Mouse (Mus musculus) cerebellum, adult 11 months (tissue): ENCODE measurements around the gene Fntb.
"Not testable (repeated sequence)": the region's sequence is repeated elsewhere in the genome, so short reads cannot be mapped to it uniquely, and the experiment has no call there.

Experiments used
- DNase-seq: peaks from one replicate; pipeline ENCODE4 v3.0.0; 2022

Gene Fntb

DNA sequence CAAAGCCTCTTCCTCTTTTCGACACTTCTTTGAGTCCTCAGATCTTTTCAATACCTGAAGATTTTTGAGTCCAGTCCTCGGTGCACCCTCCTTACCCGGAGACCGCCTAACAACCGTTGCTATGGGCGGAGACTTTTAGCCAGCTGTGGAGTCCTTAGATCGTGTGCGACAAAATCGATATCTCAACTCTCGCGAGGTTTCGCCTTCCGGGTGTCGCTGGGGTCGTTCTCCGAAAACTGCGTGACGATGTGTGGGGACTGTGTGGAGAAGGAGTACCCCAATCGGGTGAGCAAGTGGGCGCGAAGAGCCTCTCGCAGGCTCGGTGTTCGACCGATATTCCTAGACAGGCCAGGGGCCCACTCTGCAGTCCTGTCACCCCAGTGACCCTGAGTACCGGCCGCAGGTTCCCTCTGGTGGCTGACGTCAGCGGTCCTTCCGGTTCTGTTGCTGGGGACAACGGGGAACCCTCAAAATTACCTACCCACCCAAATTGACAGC is at the start of gene Fntb, which contains the start of gene Churc1:
Fntb (plus strand) TSS at position 236 of the 498 bp plus-strand sequence.
Churc1 (plus strand) TSS at position 185 of the 498 bp plus-strand sequence.
- DNase-seq, result peak; percentile 75

- no peak for DNase-seq
These were observed 47.0 kb upstream of the Fntb start for GRCm38 (mm10) chr12:76718384-76718783.

DNA sequence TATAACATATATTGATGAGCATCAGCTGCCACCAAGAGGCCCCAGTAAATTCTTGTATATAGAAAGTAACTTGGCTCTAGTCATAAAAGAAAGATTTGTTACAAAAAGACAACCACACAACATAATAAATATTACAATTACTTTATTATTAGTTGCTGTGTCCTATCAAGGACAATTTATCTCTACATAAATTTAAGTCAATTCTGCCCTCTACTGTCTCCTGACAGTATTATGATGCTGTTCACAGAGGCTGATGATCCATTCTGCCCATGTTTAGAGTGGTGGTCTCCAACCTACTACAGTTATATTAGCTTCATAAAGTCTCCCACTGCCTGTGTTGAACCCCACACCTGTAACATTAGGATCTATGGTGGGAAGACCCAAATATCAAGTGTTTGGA is 44.8 kb upstream of the Fntb start:
- DNase-seq, result no peak

- no peak for DNase-seq
These were observed 43.4 kb upstream of the Fntb start for GRCm38 (mm10) chr12:76722026-76722425.

GRCm38 (mm10) chr12:76727955-76728354 is 37.4 kb upstream of the Fntb start:
- no peak for DNase-seq

DNA sequence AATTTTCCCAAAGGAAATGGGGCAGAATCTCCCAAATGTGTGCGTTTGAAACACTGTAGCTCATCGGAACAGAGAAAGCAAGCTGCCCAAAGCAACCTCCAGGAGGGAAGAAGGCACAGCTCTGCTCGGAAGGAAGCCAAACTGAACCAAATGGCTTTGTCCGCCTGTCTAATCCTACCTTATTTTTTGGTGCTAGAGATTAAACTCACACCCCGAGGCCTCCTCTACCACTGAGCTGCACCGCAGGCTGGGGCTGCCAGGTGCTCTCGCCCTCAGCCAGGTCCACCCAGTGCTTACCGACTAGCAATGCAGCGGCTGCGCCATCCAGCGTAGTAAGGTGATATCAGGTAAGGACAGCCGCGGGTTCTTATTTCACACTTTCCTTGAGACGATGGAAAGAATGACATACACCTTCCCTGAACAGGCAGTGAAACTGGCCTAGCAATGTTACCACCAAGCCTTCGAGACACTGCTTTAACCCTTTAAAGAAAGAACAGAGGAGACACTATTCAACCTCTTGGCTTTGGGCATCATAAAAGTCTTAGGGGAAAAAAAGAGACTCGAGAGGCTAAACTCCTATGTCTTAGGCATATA is 14.4 kb upstream of the Fntb start:
- peak; percentile 43 for DNase-seq

- DNase-seq, result peak; percentile 51
These were observed 12.6 kb upstream of the Fntb start for GRCm38 (mm10) chr12:76752652-76753318.

DNA sequence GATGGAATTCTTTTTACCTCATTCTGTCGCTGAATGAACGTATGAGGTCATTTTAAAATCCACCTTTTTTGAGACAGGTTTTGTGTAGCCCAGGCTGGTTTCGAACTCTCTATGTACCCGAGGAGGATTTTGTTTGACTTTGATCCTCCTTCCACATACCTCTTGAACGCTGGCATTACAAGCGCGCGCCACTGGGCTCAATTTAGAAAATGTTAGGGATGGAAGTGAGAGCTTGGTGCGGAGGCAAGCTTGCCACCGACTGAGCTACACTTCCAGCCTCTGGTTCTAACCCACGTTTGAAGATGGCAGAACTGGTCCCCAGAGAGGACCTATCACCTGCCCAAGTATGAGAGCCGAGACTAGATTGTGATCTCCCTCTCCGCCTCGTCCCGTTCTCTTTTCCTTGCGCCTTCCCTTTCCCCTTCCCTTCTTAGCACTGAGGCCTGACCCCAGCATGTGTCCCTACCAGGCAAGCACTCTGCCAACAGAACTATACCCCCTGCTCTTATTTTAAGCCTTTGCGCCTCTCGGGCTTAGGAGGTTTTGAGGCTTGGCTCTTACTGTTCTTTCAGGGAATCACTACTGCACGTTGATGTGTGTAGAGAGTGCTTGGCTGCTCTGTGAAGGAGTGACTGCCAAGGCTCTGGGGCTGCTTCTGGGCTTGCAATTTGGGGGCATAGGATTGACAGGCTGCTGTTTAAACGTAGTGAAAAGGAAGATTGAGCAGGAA is 677 bp downstream of the Fntb start:
- DNase-seq, result no peak

- DNase-seq, result no peak
These were observed 5.6 kb downstream of the Fntb start for GRCm38 (mm10) chr12:76770841-76771500.

- DNase-seq, result no peak
These were observed 6.2 kb downstream of the Fntb start for GRCm38 (mm10) chr12:76771540-76771939.

DNA sequence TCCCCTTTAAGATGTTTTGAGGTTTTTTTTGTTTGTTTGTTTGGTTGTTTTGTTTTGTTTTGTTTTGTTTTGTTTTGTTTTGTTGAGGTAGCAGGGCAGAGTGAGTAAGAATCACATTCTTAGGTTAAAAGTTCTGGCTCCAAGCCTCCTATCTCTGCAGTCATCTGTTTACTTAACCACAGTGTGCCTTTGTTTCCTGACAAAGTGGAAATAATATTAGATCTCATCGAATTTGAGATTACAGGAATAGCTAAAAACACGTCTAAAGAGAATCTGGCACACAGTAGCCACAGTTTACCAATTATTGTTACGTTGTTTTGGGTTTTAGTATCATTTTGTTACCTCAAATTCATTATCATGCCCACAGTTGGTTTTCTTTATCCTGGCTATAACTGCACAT is 9.3 kb downstream of the Fntb start:
- DNase-seq, result no peak

DNA sequence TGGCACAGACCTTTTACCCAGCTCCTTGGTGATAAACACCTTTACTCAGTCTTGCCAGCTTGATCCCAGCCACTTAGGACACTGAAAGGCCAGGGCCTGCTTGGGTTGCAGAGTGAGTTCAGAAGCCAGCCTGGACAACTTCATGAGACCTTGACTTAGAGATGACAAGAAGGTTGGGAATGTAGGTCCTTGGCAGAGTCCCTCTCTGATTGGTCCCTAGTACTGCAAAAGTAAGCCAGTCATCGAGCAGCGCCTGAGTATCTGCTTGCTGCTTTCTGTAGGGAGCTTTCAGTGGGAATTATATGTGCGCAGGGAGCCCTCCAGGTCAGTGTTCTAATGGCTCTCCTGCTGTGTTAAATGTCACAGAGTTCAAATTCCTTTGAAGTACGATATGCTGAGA is 9.7 kb downstream of the Fntb start:
- DNase-seq, result no peak

DNA sequence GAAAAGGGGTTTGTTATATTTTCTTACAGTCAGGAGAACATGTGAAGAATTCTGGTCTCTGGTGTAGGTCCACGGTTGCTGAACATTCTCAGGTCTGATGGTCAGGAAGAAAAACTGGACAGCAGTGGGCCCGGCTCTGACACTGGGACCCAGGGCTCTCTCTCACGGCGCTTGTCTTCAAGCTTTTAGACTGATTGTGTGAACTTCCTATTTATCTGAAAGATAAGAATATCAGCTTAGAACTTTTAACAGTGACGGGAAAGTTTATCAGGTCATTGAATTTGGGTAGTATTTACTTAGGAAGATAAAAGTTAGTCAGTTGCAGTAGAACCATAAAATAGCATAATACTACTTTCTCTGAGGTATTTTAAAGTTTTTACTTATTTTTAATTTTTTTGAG is 11.5 kb downstream of the Fntb start:
- DNase-seq, result no peak

- no peak for DNase-seq
These were observed 12.5 kb downstream of the Fntb start for GRCm38 (mm10) chr12:76777845-76778244.

GRCm38 (mm10) chr12:76778305-76779083 is 13.1 kb downstream of the Fntb start:
- no peak for DNase-seq

DNA sequence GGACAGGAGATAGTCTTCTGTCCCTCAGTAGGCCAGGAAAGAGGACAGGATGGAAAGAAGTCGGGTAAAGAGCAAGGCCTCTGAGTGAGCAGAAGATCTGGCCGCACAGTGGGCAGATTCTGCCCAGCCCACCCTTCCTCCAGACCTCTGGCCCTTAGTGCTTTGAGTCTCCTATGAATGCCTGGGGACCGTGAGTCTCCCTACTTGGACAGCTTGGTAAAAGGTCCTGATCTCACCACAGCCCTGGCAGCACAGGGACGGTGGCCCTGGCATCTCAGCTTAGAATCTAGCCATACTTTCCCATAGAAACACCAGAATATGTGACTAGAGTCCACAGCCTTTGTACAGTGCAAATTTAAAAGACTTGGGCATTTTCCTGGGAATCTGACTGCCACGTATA is 14.6 kb downstream of the Fntb start:
- no peak for DNase-seq

- DNase-seq, result no peak
These were observed 15.5 kb downstream of the Fntb start for GRCm38 (mm10) chr12:76780639-76781468.

DNA sequence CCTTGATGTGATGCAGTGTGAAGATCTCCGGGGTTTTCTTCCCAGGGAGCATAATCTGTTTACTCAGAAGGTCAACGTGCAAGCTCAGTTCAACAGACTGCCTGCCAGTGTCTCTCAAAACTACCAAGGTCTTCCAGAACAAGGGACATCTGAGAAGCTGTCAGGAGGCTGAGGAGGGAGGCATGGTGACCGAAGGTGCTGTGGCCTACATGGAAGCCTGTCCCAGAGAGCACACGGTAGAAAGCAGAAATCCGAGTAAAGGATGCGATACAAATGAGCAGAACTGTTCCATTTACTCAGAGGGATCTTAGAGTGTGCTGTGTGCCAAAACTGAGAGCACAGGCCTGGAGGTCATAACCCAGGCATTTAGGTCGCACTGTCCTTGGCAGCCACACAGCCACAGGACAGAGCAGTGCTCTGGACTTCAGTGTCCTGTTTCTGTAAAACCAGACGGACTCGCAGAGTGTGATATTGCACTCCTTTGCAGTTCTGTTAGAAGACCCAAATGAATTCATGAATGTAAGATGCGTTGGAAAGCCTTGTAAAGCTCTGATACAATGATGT is 18.7 kb downstream of the Fntb start:
- no peak for DNase-seq

- DNase-seq, result no peak
These were observed 25.2 kb downstream of the Fntb start for GRCm38 (mm10) chr12:76790446-76791084.

- DNase-seq, result not testable (repeated sequence)
These were observed 27.2 kb downstream of the Fntb start for GRCm38 (mm10) chr12:76792540-76792939.

GRCm38 (mm10) chr12:76795350-76795749 is 30.0 kb downstream of the Fntb start, which contains the start of gene Gpx2:
TSS of gene Gpx2 (minus strand) at chr12:76795554.
- no peak for DNase-seq
